Mouse (Mus musculus) embryonic facial prominence, embryonic 12.5 days (tissue): Measurements from ENCODE around the gene Nsf. TPM values are rescaled to one million over a fixed set of nuclear protein-coding genes. Genes with fewer than 3 reads are reported as not detected.
"Not testable (repeated sequence)": the region's sequence is repeated elsewhere in the genome, so short reads cannot be mapped to it uniquely, and the experiment has no call there.

Experiments used
- ATAC-seq: fragments of 200-750 bp; cut with Nextera tagmentation; 2 replicates; pipeline ENCODE4 v1.8.0; 2017; ENCODE audit not compliant: insufficient number of reproducible peaks, insufficient read depth, low FRiP score, low TSS enrichment
- H3K27ac ChIP-seq: fragments of 300-500 bp; sonication (generic); 2 replicates; pipeline ENCODE4 v1.5.1; 2016; ENCODE audit warnings: mild to moderate bottlenecking
- H3K27me3 ChIP-seq: fragments of 300-500 bp; sonication (generic); 2 replicates; pipeline ENCODE4 v1.6.1; 2016; ENCODE audit warnings: mild to moderate bottlenecking, moderate library complexity
- H3K36me3 ChIP-seq: fragments of 300-500 bp; sonication (generic); 2 replicates; pipeline ENCODE4 v1.6.1; 2016; ENCODE audit warnings: mild to moderate bottlenecking
- H3K4me1 ChIP-seq: fragments of 300-500 bp; sonication (generic); 2 replicates; pipeline ENCODE4 v1.6.1; 2016
- H3K4me2 ChIP-seq: fragments of 300-500 bp; sonication (generic); replicated peaks from 2 replicates; pipeline ENCODE4 v1.6.1; 2016; ENCODE audit warnings: mild to moderate bottlenecking, moderate library complexity
- H3K4me3 ChIP-seq: fragments of 300-500 bp; sonication (generic); 2 replicates; pipeline ENCODE4 v1.5.1; 2016; ENCODE audit warnings: mild to moderate bottlenecking
- H3K9ac ChIP-seq: fragments of 300-500 bp; sonication (generic); 2 replicates; pipeline ENCODE4 v1.6.1; 2016; ENCODE audit warnings: mild to moderate bottlenecking, moderate library complexity
- H3K9me3 ChIP-seq: fragments of 300-500 bp; sonication (generic); 2 replicates; pipeline ENCODE4 v1.6.1; 2016; ENCODE audit warnings: mild to moderate bottlenecking, moderate library complexity
- WGBS: fragments of 180-500 bp; shearing (Covaris S2); methylation state at CpG from one replicate; pipeline ENCODE4 v1.1.7; 2016; 5-methylcytosine and 5-hydroxymethylcytosine counted together
- polyA plus RNA-seq: library from polyadenylated mRNA; unstranded; fragments of >200 nt; fragmentation: Nextera tagmentation; extraction: Ambion mirVana; gene quantifications from 2 replicates; pipeline ENCODE4 v1.2.1, GENCODE M21; 2016

Gene Nsf
- polyA plus RNA-seq, 1 experiment from 2014 or later: 57.4 TPM

DNA sequence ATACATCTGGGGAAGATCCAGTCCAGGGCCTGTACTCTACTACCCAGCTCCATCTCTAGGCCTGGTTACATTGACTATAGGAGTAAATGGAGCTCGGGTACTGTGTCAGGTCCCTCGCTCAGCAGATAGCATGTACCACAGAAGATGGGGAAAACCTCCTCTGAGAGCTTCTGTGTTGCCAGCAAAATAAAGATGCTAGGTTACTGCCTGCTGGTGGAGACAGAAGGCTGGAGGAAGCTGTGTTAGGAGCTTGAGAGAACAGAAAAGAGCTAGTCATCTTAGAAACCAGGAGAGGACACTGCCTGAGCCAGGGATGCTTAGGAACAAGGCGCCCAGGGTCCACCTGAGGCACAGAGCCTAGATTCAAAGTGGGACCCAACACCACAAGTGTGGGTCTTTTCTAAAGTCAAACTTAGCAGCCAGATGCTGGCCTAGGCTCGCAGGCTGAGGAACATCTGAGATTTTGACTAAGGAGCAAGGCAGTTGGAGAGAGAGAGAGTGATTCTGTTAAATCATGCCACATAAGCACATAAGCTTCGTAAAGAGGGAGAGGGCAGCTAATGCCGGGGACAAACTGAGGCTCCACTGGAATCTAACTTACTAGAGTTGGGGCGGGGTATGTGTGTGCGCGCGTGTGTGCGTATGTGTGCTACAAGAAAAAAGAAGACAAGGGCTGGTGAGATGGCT, 66.0 kb downstream of the Nsf start:
- WGBS: 94% methylated on average over 11 of the region's 11 CpGs

GRCm38 (mm10) chr11:103884749-103885383, 69.0 kb downstream of the Nsf start:
- H3K9ac ChIP-seq: peak overlapping the region; percentile 21; the same call in 1 of the 2 replicates
- H3K4me3 ChIP-seq: 0 out of 2 replicates have a peak overlapping the region, but pooled peaks have one; percentile 5
- peak; percentile 86 for ATAC-seq

More for the DNA sequence above, 66.0 kb downstream of the Nsf start:
- Histone ChIP-seq H3K4me2 (no peak overlapping the region), H3K4me1 (peaks cover 24% of the 10 kb centered on the region), H3K27ac (no peak overlapping the region), H3K9ac (no peak overlapping the region), H3K27me3 (no peaks in the 10 kb centered on the region), H3K4me3 (no peak overlapping the region), H3K36me3 (no peaks in the 10 kb centered on the region), H3K9me3 (no peaks in the 10 kb centered on the region)
- ATAC-seq: no peak

DNA sequence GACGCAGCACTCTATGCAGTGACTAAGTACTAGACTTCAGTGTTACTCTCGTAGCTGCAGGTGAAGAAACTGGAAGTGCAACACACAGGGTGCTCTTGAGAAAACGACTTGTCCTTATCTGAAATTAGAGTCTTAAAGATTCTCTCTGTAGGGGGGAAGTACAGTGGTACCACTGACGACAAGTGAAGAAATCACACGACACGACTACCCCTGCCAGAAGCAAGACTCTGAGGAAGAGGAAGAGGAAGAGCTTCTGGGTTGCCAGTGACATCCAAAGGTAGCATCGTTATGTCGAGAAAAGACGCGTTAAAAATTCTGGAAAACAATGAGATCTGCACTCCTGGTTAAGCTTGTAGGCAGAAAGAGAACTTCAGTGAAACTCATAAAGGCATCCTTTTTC, 70.1 kb downstream of the Nsf start:
- Histone ChIP-seq H3K4me2 (no peak overlapping the region), H3K4me1 (peaks cover 24% of the 10 kb centered on the region), H3K36me3 (peaks cover 21% of the 10 kb centered on the region; the same call in 1 of the 2 replicates), H3K4me3 (no peak overlapping the region), H3K27me3 (no peaks in the 10 kb centered on the region), H3K9me3 (no peaks in the 10 kb centered on the region), H3K27ac (no peak overlapping the region), H3K9ac (no peak overlapping the region)
- 91% methylated on average over 10 of the region's 10 CpGs for WGBS
- no peak for ATAC-seq

More at GRCm38 (mm10) chr11:103884749-103885383, 69.0 kb downstream of the Nsf start:
- peaks cover 24% of the 10 kb centered on the region for H3K4me1 ChIP-seq
- no peaks in the 10 kb centered on the region for H3K27me3 ChIP-seq
- peak overlapping the region; percentile 80 for H3K27ac ChIP-seq
- peaks cover 19% of the 10 kb centered on the region; the same call in 1 of the 2 replicates for H3K36me3 ChIP-seq
- no peaks in the 10 kb centered on the region for H3K9me3 ChIP-seq
- peak overlapping the region; percentile 42 for H3K4me2 ChIP-seq
- WGBS: 4% methylated on average over 13 of the region's 13 CpGs

DNA sequence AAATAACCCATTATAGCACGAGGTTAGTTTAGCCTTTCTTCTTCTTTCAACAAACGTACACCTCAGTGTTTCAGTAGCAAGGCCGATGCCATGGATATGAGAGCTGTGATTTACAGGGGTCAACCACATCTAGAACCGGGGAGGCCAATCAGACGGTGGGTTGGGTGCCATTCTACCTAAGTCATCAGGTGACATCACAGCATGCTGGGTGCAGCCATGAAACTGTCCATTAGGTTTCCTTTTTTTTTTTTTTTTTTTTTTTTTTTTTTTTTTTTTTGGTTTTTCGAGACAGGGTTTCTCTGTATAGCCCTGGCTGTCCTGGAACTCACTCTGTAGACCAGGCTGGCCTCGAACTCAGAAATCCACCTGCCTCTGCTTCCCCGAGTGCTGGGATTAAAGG, 74.4 kb downstream of the Nsf start:
- not testable (repeated sequence) for ATAC-seq, H3K27me3 ChIP-seq, H3K9me3 ChIP-seq, H3K4me2 ChIP-seq, H3K4me3 ChIP-seq, H3K4me1 ChIP-seq, H3K9ac ChIP-seq, H3K27ac ChIP-seq
- WGBS: 95% methylated on average over 7 of the region's 8 CpGs
- peaks cover 29% of the 10 kb centered on the region for H3K36me3 ChIP-seq

- Histone ChIP-seq H3K27me3 (no peaks in the 10 kb centered on the region), H3K27ac (no peak overlapping the region), H3K9ac (no peak overlapping the region), H3K36me3 (peaks cover 32% of the 10 kb centered on the region), H3K4me2 (no peak overlapping the region), H3K4me3 (no peak overlapping the region), H3K9me3 (peaks cover 7% of the 10 kb centered on the region), H3K4me1 (no peaks in the 10 kb centered on the region)
- WGBS: 87% methylated on average over 6 of the region's 6 CpGs
- ATAC-seq: no peak
These were observed 75.4 kb downstream of the Nsf start for GRCm38 (mm10) chr11:103878441-103878840.

GRCm38 (mm10) chr11:103870352-103870751, 83.5 kb downstream of the Nsf start:
- peaks cover 34% of the 10 kb centered on the region for H3K36me3 ChIP-seq
- no peak for ATAC-seq
- WGBS: 82% methylated on average over 9 of the region's 9 CpGs

GRCm38 (mm10) chr11:103867702-103868101, 86.2 kb downstream of the Nsf start:
- Histone ChIP-seq H3K36me3 (peaks cover 24% of the 10 kb centered on the region), H3K4me3 (no peak overlapping the region), H3K4me2 (no peak overlapping the region), H3K27ac (no peak overlapping the region), H3K4me1 (no peaks in the 10 kb centered on the region), H3K9ac (no peak overlapping the region), H3K27me3 (no peaks in the 10 kb centered on the region), H3K9me3 (no peaks in the 10 kb centered on the region)
- ATAC-seq: no peak
- WGBS: 29% methylated on average over 5 of the region's 5 CpGs

More at GRCm38 (mm10) chr11:103870352-103870751, 83.5 kb downstream of the Nsf start:
- H3K27ac ChIP-seq: no peak overlapping the region
- no peaks in the 10 kb centered on the region for H3K4me1 ChIP-seq
- H3K27me3 ChIP-seq: no peaks in the 10 kb centered on the region
- H3K4me2 ChIP-seq: no peak overlapping the region
- no peak overlapping the region for H3K4me3 ChIP-seq
- peaks cover 7% of the 10 kb centered on the region for H3K9me3 ChIP-seq
- H3K9ac ChIP-seq: no peak overlapping the region

DNA sequence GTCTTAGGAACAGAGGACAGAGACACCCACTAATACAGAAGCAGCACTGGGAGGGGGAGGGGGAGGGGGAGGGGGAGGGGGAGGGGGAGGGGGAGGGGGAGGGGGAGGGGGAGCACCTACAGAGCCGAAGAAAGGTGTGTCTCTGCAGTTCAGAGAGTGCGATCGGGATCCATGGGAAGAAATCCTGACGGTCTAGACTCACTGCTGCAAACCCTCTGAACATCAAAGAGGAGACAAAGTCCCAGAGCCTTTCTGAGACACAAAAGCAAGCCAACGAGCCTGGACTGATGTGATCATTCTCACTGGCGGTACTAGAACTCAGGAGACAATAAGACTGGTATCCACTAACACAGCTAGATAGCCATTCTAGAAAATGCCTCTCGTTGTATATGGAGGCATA, 88.5 kb downstream of the Nsf start:
- Histone ChIP-seq H3K27me3 (no peaks in the 10 kb centered on the region), H3K4me3 (no peak overlapping the region), H3K36me3 (peaks cover 32% of the 10 kb centered on the region; the same call in 1 of the 2 replicates), H3K9me3 (no peaks in the 10 kb centered on the region), H3K4me1 (no peaks in the 10 kb centered on the region), H3K27ac (no peak overlapping the region), H3K9ac (no peak overlapping the region), H3K4me2 (no peak overlapping the region)
- no peak for ATAC-seq
- WGBS: 85% methylated on average over 7 of the region's 7 CpGs

- no peak overlapping the region for H3K4me3 ChIP-seq
- no peak overlapping the region for H3K4me2 ChIP-seq
- no peaks in the 10 kb centered on the region for H3K4me1 ChIP-seq
- no peak overlapping the region for H3K9ac ChIP-seq
- H3K36me3 ChIP-seq: peaks cover 31% of the 10 kb centered on the region; the same call in 1 of the 2 replicates
- H3K27me3 ChIP-seq: no peaks in the 10 kb centered on the region
- no peaks in the 10 kb centered on the region for H3K9me3 ChIP-seq
- no peak overlapping the region for H3K27ac ChIP-seq
- WGBS: 83% methylated on average over 4 of the region's 4 CpGs
- ATAC-seq: no peak
These were observed 89.4 kb downstream of the Nsf start for GRCm38 (mm10) chr11:103864486-103864885.

DNA sequence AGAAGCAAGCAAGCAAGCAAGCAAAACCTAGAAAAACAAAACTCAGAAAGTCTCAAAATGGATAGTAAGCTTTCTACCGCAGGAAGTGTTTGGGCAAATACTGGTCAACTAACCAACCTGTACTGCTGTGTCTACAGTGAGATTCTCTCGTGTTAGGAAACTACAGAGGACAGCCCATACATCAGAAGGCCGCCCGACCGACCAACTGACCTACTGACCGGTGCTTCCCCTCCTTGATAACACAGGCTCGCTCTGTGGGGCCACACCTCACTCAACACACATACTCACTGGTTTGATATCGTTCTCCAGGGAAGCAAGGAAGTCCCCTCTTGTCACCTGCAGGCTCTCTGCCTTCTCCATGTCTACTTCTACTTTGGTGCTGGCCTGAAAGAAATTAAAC, 90.9 kb downstream of the Nsf start:
- Histone ChIP-seq H3K36me3 (peaks cover 27% of the 10 kb centered on the region; the same call in 1 of the 2 replicates), H3K27me3 (no peaks in the 10 kb centered on the region), H3K4me1 (no peaks in the 10 kb centered on the region), H3K9ac (no peak overlapping the region), H3K4me2 (no peak overlapping the region), H3K27ac (no peak overlapping the region), H3K9me3 (no peaks in the 10 kb centered on the region), H3K4me3 (no peak overlapping the region)
- no peak for ATAC-seq
- WGBS: 92% methylated on average over 8 of the region's 8 CpGs

- H3K27ac ChIP-seq: 0 out of 2 replicates have a peak overlapping the region, but pooled peaks have one; percentile 30
- no peak overlapping the region for H3K9ac ChIP-seq
- H3K4me3 ChIP-seq: no peak overlapping the region
- WGBS: 63% methylated on average over 4 of the region's 4 CpGs
- H3K4me1 ChIP-seq: no peaks in the 10 kb centered on the region
- peaks cover 30% of the 10 kb centered on the region; the same call in 1 of the 2 replicates for H3K36me3 ChIP-seq
- no peak overlapping the region for H3K4me2 ChIP-seq
- no peaks in the 10 kb centered on the region for H3K9me3 ChIP-seq
- ATAC-seq: no peak
- no peaks in the 10 kb centered on the region for H3K27me3 ChIP-seq
These were observed 93.8 kb downstream of the Nsf start for GRCm38 (mm10) chr11:103859933-103860610.
